Mouse (Mus musculus): ENCODE data around the gene Zdhhc1.

Gene Zdhhc1

GRCm38 (mm10) chr8:105454088-105454487, 42.6 kb downstream of the Zdhhc1 start:
- no peak for DNase-seq (ENCODE audit: low read depth)

DNA sequence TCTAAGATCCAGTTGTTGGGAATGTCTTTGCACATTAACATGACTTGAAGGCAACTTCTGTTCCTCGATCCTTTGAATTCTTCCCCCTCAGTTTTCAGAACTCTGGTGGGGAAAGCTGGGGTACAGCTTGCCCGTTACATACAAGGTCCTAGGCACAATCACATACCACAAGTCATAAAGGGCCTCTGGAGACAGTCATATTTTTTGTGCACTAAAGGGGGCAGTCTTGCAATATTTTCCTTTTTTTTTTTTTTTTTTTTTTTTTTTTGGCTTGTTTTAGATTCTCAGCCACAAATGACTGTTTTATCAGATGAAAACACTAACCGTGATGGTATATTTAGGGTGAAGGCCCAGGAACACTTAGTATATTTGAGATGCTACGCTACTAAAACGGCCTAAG, 43.4 kb downstream of the Zdhhc1 start:
- peak; percentile 24 for DNase-seq (ENCODE audit: low read depth)

GRCm38 (mm10) chr8:105451903-105452603, 44.6 kb downstream of the Zdhhc1 start:
- DNase-seq (ENCODE audit: low read depth): no peak

GRCm38 (mm10) chr8:105450977-105451376, 45.7 kb downstream of the Zdhhc1 start:
- no peak for DNase-seq (ENCODE audit: low read depth)

DNA sequence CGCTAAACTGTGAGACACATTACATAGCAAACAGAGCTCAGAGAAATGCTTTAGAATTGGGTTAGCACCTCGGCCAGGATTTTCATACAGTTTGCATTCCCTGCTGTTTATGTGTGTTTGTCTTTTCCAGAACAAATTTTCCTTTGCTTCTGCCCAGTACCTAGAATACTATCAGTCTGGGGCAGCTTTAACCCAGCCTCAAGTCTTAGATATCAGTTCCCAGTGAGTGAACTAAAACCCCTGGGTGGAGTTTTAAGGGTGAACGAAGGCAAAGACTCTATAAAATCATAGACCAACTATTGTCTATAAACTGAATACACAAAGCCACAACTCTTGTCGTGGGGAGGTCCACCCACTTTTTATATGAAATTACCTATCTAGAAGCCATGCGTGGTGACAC, 48.1 kb downstream of the Zdhhc1 start:
- DNase-seq (ENCODE audit: low read depth): no peak

DNA sequence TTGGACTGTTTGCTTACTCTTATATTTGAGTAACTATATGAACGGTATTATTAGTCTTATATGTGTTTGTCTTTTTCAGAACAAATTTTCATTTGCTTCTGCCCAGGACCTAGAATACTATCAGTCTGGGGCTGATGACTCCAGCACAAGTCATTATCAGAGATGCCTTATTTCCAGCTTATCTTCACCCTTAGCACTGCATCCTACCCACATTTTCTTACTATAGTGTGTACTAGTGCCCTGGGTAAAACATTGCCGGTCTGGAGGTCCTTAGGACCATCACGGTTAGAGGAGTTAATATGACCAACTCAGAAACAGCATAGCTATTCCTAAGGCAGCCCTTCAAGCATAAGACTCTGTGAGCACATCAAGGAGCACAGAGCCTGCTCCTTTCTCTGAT, 48.5 kb downstream of the Zdhhc1 start:
- no peak for DNase-seq (ENCODE audit: low read depth)

DNA sequence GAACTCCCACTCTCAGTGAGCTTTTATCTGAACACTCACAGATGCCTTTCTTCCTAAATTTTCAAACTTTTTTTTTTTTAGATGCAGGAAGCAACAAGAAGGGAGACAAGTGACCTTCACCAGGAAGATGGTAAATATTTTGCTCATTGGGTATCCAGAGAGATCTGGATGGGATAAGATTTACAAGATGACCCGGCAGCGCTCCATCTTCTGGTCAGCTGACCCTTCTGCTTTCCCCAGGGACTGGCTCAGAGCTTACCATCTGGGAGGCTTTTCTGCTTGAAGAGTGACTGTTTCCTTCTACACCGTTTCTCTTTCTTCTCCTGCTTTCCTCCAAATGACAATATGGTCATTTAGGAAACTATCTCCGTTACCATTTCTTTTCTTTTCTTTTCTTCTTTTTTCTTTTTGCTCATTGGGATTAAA, 50.6 kb downstream of the Zdhhc1 start:
- DNase-seq (ENCODE audit: low read depth): no peak

DNA sequence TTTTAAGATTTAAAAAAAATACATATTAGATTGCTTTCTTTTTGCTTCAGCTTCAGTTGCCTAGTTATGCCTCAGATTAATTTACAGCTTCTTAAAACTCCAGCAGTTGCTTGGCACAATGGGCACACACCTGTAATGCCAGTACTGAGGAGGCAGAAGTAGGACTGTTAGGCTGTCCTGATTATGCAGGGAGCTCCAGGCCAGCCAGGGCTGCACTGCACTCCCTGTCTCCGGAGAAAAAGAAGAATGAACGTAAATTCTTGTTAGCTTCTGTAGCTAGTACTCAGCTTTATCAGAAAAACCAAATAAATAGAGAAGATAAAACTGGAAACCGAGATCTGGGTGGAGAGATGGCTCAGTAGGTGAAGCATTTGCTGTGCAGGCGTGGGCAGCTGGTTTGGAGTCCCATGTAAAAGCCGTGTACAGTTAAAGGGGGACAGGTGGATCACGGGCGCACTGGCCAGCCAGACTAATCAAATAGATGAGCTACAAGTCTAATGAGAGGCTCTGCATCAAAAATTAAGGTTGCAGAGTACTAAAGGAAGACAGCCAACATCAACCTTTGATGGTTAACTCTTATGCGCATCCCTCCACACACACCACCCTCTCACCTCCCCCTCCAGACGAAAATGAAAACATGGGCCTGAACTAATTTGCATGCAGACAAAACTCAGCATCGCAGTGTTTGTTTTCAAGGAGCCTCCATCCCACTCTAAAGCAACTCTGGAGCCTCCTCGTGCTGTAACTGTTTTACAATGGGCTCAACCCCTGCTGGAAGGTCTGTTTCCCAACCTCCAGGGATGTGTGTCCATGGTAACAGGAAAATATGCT, 51.2 kb downstream of the Zdhhc1 start:
- no peak for DNase-seq (ENCODE audit: low read depth)

GRCm38 (mm10) chr8:105442661-105443060, 54.0 kb downstream of the Zdhhc1 start:
- DNase-seq (ENCODE audit: low read depth): no peak

- DNase-seq (ENCODE audit: low read depth): peak; percentile 52
Observed at GRCm38 (mm10) chr8:105441433-105441832, 55.3 kb downstream of the Zdhhc1 start.

DNA sequence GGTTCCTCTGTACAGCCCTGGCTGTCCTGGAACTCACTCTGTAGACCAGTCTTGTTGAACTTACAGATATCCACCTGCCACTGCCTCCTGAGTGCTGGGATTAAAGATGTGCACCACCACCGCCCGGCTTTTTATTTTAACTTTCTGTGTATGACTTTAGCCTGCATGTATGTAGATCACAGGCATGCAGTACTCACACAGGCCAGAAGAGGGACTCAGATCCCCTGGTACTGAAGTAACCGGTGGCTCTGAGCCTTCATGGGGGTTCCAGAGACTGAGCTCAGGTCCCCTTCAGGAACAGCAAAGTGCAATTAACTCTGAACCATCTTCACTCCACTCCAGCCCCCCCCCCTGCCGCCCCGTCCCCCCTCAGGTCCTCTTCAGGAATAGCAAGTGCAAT, 57.8 kb downstream of the Zdhhc1 start:
- DNase-seq (ENCODE audit: low read depth): peak; percentile 58

- no peak for DNase-seq (ENCODE audit: low read depth)
Observed at GRCm38 (mm10) chr8:105437078-105437748, 59.5 kb downstream of the Zdhhc1 start.

GRCm38 (mm10) chr8:105436218-105436617, 60.5 kb downstream of the Zdhhc1 start:
- DNase-seq (ENCODE audit: low read depth): no peak

DNA sequence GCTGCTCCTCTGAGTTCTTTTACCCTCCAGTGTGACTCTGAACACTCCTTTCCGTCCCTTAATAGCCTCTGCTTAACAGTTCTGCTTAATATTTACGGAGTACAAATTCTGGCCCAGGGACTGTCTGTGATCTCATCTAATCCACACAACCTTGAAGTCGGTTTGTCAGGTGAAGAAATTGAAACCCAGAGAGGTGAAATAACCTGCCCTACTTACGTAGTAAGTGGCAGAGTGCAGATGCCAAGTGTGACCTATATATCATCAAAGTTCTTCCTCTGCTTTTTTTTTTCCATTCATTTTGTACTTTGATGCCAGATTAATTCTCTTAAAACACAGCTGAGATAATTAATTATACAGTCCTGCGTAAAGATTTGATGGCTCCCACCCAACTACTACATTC, 62.6 kb downstream of the Zdhhc1 start:
- no peak for DNase-seq (ENCODE audit: low read depth)

DNA sequence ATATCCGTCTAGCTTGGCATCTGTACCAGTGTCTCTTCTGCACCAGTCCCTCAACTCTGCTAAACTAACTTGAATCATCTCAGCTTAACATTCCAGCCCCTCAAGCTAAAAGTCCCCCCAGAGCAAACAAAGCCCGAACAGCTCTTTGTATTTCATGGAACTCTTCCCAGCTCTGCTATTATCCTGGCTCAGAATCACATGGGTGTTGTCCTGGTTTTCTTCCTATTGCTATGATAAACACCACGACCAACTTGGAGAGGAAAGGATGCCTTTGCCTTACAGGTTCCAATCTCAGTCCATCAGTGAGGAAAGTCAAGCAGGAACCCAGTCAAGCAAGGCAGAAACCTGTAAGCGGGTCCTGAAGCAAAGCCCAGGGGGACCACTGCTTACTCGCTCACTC, 63.2 kb downstream of the Zdhhc1 start:
- DNase-seq (ENCODE audit: low read depth): no peak

DNA sequence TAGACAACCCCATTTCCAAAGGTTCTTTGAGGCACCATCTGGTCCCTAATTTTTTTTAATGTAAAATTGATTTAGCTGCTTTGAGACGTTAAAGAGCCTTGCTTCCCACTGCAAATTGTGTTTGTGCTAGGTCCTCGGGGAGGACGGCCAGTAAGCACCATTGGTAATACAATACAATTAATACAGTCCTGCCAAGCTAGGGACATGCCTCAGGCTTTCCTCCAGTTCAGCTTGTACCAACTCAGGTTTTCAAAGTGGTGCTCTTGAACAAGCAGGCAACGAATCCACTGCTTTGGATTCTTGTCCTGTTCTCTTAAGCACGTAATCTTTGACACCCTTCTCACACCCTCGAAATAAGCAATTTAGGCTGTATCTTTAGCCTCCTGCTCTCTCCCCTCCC, 63.7 kb downstream of the Zdhhc1 start:
- no peak for DNase-seq (ENCODE audit: low read depth)

- DNase-seq (ENCODE audit: low read depth): no peak
Observed at GRCm38 (mm10) chr8:105431743-105432515, 64.8 kb downstream of the Zdhhc1 start.

DNA sequence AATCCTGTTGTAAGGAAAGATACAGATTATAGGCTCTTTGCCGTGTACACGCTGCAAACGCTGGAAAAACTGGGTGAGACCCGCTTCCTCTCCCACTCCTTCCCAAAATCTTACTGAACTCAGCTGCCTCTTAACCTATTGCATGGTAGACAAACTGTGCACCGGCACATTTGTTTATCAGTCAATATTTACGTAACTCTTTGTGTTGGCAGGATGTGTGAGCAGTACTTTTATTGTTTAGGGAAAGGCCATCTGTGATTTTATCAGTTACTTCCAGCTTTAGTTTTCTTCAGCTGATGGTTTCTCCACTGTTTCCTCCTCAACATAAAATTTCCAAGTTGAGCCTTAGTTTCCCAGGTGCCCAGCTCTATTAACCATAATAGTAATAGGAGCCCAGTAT, 69.8 kb downstream of the Zdhhc1 start:
- DNase-seq (ENCODE audit: low read depth): no peak

Measured in induced T-regulatory cell, adult 2 months (primary cell).